Mouse (Mus musculus) small intestine, adult 2 months (tissue): ENCODE data around the gene Isg20. TPM values are rescaled to one million over a fixed set of nuclear protein-coding genes. Genes with fewer than 3 reads are reported as not detected.

ENCODE experiments used
- H3K27ac ChIP-seq: fragments of 200-500 bp; 2 replicates; pipeline ENCODE4 v1.5.1; 2012; ENCODE audit warnings: low read depth, low read length, control low read depth, inconsistent platforms; ENCODE audit not compliant: insufficient read depth
- H3K27me3 ChIP-seq: fragments of 200-500 bp; 2 replicates; pipeline ENCODE4 v1.6.1; 2012; ENCODE audit warnings: mild to moderate bottlenecking, moderate library complexity, low read length, inconsistent platforms; ENCODE audit not compliant: control insufficient read depth, insufficient read depth
- H3K36me3 ChIP-seq: fragments of 200-500 bp; 2 replicates; pipeline ENCODE4 v1.6.1; 2012; ENCODE audit warnings: mild to moderate bottlenecking, low read length, control low read depth, inconsistent platforms; ENCODE audit not compliant: control insufficient read depth, insufficient read depth
- H3K4me1 ChIP-seq: fragments of 200-500 bp; 2 replicates; pipeline ENCODE4 v1.6.1; 2012; ENCODE audit warnings: low read length, inconsistent platforms, mixed read lengths; ENCODE audit not compliant: control insufficient read depth, insufficient read depth, insufficient read length
- H3K4me3 ChIP-seq: fragments of 200-500 bp; 2 replicates; pipeline ENCODE4 v1.5.1; 2012; ENCODE audit warnings: low read depth, mild to moderate bottlenecking, control low read depth, inconsistent platforms, low read length, moderate library complexity
- CTCF ChIP-seq: fragments of 200-500 bp; IDR thresholded peaks from 2 replicates; pipeline ENCODE4 v1.5.1; 2012; ENCODE audit warnings: low read depth, mild to moderate bottlenecking, control low read depth, inconsistent platforms, low read length, moderate library complexity, mixed read lengths; ENCODE audit not compliant: insufficient replicate concordance, insufficient read length; ENCODE audit errors: extremely low read depth
- POLR2A ChIP-seq: fragments of 200-500 bp; IDR thresholded peaks from 2 replicates; pipeline ENCODE4 v1.6.1; 2012; ENCODE audit warnings: low read depth, mild to moderate bottlenecking, control low read depth, inconsistent platforms, low read length, moderate library complexity
- WGBS: fragments of 180-500 bp; shearing (Covaris S2); methylation state at CpG from one replicate; pipeline ENCODE4 v1.1.7; 2018; 5-methylcytosine and 5-hydroxymethylcytosine counted together
- polyA plus RNA-seq: library from polyadenylated mRNA; depleted of rRNA; stranded (reverse); fragments of >200 nt; gene quantifications from 2 replicates; pipeline ENCODE4 v1.2.3, GENCODE M21; 2012

Gene Isg20
- polyA plus RNA-seq, 1 experiment = 22.3 TPM

- TF ChIP-seq CTCF = no peak
- H3K4me1 ChIP-seq = peaks cover 9% of the 10 kb centered on the region
- H3K27me3 ChIP-seq = no peaks in the 10 kb centered on the region
- H3K27ac ChIP-seq = no peak overlapping the region
- WGBS = 85% methylated on average over 11 of the region's 11 CpGs
- no peaks in the 10 kb centered on the region for H3K36me3 ChIP-seq
- no peak overlapping the region for H3K4me3 ChIP-seq
These were observed 1.8 kb downstream of the Isg20 start for GRCm38 (mm10) chr7:78914896-78915510.

- 17% methylated on average over 4 of the region's 4 CpGs for WGBS
- Histone ChIP-seq H3K36me3 (no peaks in the 10 kb centered on the region), H3K27me3 (no peaks in the 10 kb centered on the region), H3K27ac (no peak overlapping the region), H3K4me1 (peaks cover 6% of the 10 kb centered on the region), H3K4me3 (no peak overlapping the region)
- TF ChIP-seq CTCF (no peak), POLR2A (no peak)
These were observed 5.5 kb downstream of the Isg20 start for GRCm38 (mm10) chr7:78918686-78919085.

- TF ChIP-seq CTCF (no peak), POLR2A (no peak)
- H3K4me3 ChIP-seq = no peak overlapping the region
- no peaks in the 10 kb centered on the region for H3K27me3 ChIP-seq
- H3K36me3 ChIP-seq = no peaks in the 10 kb centered on the region
- 33% methylated on average over 7 of the region's 7 CpGs for WGBS
- no peaks in the 10 kb centered on the region for H3K4me1 ChIP-seq
- no peak overlapping the region for H3K27ac ChIP-seq
These were observed 9.3 kb downstream of the Isg20 start for GRCm38 (mm10) chr7:78922506-78922905.

- WGBS = 14% methylated on average over 6 of the region's 6 CpGs
- no peak overlapping the region for H3K4me3 ChIP-seq
- H3K36me3 ChIP-seq = no peaks in the 10 kb centered on the region
- H3K27ac ChIP-seq = no peak overlapping the region
- no peaks in the 10 kb centered on the region for H3K27me3 ChIP-seq
- no peaks in the 10 kb centered on the region for H3K4me1 ChIP-seq
- no peak for TF ChIP-seq POLR2A
- TF ChIP-seq CTCF = peak; percentile 65; the same call in 1 of the 2 replicates
These were observed 11.1 kb downstream of the Isg20 start for GRCm38 (mm10) chr7:78924300-78924699.

GRCm38 (mm10) chr7:78924796-78925195 lies 11.6 kb downstream of the Isg20 start:
- H3K27ac ChIP-seq = no peak overlapping the region
- no peaks in the 10 kb centered on the region for H3K4me1 ChIP-seq
- H3K27me3 ChIP-seq = no peaks in the 10 kb centered on the region
- WGBS = 73% methylated on average over 7 of the region's 7 CpGs
- H3K4me3 ChIP-seq = no peak overlapping the region
- TF ChIP-seq POLR2A (no peak), CTCF (no peak)
- no peaks in the 10 kb centered on the region for H3K36me3 ChIP-seq

GRCm38 (mm10) chr7:78925680-78926079 lies 12.5 kb downstream of the Isg20 start:
- WGBS = 73% methylated on average over 7 of the region's 7 CpGs
- no peak overlapping the region for H3K4me3 ChIP-seq
- no peak overlapping the region for H3K27ac ChIP-seq

GRCm38 (mm10) chr7:78926156-78926555 lies 12.9 kb downstream of the Isg20 start:
- TF ChIP-seq POLR2A (no peak), CTCF (no peak)
- H3K4me3 ChIP-seq = no peak overlapping the region
- no peaks in the 10 kb centered on the region for H3K36me3 ChIP-seq
- WGBS = 76% methylated on average over 9 of the region's 9 CpGs
- no peaks in the 10 kb centered on the region for H3K27me3 ChIP-seq
- no peak overlapping the region for H3K27ac ChIP-seq
- H3K4me1 ChIP-seq = no peaks in the 10 kb centered on the region

More at GRCm38 (mm10) chr7:78925680-78926079, 12.5 kb downstream of the Isg20 start:
- H3K4me1 ChIP-seq = no peaks in the 10 kb centered on the region
- no peak for TF ChIP-seq CTCF
- TF ChIP-seq POLR2A = no peak
- H3K36me3 ChIP-seq = no peaks in the 10 kb centered on the region
- no peaks in the 10 kb centered on the region for H3K27me3 ChIP-seq
